Mouse (Mus musculus) kidney, postnatal 36 days (tissue): ENCODE data around the gene Eid2.

Experiments
- DNase-seq, 2 experiments: peaks; one replicate each; pipeline ENCODE4 v3.0.0; 2021 to 2022; ENCODE audit warnings: mixed read lengths in 2 of 2

Eid2 gene

DNA sequence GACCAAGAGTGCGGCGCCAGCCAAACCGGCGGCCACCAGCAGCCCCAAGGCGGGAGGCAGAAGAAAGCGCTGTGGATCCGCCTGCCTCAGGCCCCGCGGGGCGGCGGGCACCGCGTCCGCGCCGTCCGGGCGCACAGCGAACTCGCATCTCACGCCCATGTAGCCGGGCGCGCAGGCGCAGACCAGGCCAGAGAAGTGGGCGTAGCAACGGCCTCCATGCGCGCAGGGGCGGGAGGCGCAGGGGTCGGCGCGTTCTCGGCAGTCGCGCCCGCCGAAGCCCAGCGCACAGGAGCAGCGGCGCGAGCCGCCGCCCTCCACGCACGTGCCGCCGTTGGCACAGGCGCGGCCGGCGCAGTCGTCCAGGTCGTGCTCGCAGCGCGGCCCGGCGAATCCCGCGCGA lies 26.8 kb downstream of the Eid2 start:
- peak; percentile 58 to 82 for DNase-seq

DNA sequence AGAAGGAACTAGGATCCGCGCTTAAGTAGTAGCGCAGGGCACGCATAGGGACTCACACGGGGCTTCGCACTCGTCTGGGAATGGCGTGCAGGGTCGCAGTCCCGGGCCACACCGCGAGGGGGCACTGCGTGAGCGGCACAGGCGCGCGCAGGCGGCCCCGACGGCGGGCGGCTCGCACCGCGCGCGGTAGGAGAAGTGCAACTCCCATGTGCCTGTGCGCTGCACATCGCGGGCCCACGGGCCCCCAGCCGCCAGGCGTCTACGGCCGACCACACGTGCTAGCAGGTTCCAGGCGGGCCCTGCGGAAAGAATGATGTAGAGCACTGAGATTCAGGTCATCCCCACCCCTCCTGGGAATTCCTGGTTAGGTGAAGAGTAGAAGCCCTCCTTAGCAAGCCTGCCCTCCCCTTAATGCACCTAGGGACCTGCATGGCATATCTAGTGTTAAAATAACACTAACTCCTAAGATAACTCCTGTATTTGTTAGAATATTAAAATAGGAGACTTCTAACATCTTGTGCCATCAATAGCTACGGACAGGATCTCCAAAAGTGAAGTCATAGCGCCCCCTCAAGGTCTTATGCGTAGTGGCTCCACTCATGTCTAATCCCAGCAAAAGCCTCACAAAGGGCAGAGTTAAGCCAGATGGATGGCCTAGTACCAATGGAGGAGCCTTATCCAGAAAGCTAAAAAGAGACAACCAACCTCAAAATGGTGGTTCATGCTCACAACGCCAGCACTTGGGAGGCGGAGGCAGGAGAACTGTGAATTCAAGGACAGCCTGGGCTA lies 31.4 kb downstream of the Eid2 start:
- peak; percentile 65 to 70 for DNase-seq

DNA sequence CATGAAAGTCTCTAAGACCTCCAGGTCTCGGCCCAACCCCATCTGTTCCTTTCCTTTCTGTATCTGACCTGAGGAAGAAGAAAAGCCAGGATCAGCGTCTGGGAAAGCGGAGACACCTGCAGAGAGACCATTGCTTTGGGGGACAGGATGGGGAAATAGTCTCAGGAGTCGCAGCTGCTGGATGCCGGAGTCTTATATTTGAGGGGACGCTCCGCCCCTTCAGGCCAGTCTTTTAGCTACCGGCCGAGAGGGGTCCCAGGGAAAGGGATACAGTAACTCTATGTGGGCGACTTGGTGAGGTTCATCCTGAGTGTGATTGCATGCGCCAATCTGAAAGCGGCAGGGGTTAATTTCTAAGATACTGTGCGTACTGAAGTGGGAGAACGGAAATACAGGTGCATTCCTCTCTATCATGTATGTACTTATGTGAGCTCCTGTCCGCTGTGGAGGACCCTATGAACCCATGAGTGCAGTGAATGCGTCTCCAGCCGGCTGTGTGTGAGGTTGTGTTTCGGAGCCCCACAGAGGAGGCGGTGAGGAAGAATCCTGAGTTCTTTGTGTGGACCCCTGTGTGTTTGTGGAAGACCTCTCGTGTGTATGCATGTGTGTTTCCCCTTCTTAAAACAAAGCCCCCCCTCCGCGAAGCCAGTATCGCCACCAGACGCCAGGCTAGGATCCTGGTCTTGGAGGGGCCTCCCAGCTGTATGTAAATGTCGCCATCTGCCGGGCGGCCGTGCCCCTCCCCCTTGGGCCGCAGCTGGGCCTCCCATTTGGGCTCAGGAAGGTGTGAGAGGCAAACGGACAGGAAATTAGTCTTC lies 34.1 kb downstream of the Eid2 start, which contains the start of gene Dll3:
Gene Dll3 (minus strand): TSS at position 623 of the 818 bp plus-strand sequence.
- DNase-seq: peak; percentile 41 to 79

DNA sequence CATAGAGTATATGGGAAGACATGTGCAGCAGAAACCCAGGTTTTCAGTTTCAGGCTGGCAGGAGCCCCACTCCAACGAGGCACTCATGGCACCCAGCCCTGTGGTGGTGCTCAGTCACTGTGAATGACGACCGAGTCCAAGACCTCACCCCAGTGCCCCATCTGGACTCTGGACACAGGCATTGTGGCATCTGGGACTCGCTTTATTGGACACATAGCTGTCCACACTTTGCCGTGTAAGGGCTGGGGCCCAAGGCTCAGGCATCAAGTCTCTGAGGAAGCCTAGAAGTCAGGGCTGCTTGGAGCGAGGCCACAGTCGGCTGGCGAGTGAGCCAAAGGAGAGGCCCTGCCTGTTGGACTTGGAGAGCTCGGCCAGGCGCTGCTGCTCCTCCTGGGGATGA lies 38.0 kb downstream of the Eid2 start:
- peak; percentile 51 to 71 for DNase-seq

DNA sequence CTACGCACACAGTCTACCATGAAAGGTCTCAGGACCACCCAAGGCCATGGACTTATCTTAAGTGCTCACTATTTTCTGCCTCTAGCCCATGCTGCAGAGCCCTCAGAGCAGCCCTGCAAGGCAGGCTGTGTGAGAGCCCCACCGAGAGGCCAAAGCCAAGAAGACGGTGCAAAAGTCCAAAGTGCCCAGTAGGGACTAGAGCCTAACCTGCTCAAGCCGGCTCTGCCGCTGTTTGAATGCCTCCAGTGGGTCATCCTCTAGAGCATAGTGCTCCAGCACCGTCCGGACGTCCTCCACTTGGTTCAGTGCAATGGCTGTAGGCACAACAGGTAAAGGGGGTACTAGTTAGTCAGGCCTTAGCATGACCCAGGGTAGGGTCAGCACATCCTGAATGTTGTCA lies 38.5 kb downstream of the Eid2 start:
- peak; percentile 75 to 83 for DNase-seq

DNA sequence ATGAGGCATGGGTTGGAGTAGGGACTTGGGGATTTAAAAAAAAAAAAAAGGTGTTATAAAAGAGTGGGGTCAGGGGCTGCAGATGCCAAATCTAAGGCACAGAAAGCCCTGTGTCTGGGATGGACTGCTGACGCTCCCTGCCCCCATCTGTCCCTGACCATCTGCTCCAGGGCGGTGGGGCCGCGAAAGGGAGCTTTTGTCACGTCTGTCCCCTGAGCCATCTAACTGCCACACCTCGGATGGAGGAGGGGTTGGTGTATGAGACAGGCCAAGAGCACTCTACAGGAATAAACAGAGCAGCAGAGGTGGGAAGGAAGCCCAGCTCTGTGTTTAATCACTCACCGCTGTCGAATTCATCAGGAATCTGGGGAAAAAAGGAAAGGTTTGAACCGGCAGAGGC lies 42.1 kb downstream of the Eid2 start:
- no peak for DNase-seq

DNA sequence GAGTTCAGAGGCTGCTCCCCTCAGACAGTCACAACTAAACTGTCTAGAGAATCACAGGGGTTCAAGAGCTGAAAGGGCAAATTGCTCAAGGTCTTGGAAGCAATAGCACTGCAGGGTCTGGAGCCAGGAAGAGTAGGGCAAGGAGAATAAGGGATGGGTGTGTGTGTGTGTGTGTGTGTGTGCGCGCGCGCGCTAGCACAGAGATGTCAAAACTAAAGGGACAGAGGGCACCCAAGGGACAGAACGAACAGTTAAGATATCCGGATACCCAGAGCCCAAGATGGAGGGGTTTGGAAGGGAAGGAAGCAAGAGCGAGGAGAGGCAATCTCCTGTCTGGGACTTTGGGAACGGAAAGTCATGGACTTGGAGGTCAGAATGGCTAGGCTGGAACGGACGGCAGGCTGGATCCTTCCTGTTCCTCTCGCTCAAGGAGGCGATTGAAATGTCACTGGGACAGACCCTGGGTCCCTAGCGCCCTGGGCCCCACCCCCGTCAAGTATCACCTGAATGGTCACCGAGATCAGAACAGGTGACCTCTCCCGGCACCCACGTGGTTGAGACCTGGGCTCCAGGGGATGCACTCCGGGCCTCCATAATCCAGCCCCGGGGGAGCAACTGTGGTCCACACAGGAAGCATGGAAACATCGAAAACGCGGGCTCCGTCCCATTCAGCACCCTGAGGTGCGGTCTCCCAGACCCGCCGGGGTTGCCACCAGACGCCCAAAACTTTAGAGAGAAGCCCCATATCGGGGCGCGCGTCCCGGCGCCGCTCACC lies 43.7 kb downstream of the Eid2 start:
- peak; percentile 45 to 57 for DNase-seq

DNA sequence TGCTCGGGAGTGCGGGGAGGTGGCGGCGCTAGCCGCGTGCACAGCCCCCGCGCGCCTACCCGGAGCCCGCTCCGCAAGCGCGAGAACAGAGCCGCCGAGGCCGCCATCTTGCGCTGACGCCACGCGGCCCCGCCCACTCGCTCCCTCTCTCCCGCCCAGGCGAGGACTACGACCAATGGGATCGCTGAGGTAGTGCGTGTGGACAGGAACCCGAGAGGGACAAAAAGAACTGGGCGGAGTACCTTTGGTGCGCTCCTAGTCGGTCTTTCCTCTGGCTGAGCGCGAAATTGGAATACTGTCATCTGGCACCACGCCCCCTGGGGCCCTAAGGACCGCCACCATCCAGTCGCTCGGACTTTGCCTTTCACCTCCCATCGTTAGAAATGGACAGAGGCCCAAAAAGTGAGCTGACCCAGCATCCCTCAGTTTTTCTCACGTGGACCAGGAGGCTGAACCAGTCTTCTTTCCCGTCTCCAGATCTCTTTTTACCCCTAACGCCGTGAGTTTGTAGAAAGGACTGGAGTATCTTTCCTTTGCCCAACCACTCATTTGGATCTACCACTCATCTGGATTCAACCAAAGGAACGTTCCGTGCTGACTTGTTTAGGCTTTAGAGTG lies 44.4 kb downstream of the Eid2 start, which contains the start of gene Timm50:
Gene Timm50 (minus strand): TSS at position 147 of the 618 bp plus-strand sequence.
- DNase-seq: peak; percentile 99

DNA sequence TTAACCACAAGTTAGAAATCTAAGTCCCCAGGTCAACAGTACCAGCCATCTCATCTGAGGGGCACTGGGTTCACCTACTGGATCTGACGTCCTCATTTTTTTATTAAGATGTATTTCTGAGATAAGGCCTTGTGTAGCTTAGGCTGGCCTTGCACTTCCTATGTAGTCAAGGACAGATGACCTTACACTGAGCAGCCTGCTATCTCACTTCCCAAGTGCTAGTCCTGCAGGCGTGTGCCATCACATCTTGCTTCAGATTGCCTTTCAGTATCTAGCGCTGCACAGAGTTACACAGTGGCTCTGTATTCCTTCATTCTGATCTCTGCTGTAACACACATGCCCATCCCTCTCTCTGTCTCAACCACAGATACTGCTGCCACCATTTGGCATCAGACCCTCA lies 50.4 kb downstream of the Eid2 start:
- no peak for DNase-seq

DNA sequence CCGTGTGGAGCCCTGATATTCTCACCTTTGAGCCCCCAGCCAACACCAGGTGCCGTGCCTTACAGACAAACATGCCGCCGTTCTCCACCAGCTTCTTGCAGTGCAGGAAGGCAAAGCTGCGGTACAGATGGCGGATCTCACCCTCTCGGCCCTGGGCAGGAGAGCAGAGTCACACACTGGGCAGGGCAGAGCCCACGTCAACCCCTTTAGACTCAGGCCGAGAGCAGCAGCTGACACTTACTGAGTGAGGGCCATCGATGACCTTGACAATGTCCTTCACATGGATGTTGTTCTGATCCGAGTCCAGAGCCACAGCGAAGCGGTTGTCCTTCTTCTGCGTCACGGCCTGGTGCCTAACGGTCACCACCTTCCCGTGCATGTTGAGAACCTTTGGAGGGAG lies 51.0 kb downstream of the Eid2 start:
- DNase-seq: no peak
